Mouse (Mus musculus) embryonic facial prominence, embryonic 13.5 days (tissue): Measurements from ENCODE around the gene Cacna2d3. TPM values are rescaled to one million over a fixed set of nuclear protein-coding genes. Genes with fewer than 3 reads are reported as not detected.
A peak's percentile ranks its signal among the peaks of the same experiment; 100 is the strongest.

Experiments used
- ATAC-seq: fragments of 200-750 bp; cut with Nextera tagmentation; 2 replicates; pipeline ENCODE4 v1.8.0; 2017; ENCODE audit warnings: low read depth; ENCODE audit not compliant: insufficient number of reproducible peaks, insufficient read depth, low FRiP score, low TSS enrichment
- H3K27ac ChIP-seq: fragments of 300-500 bp; sonication (generic); 2 replicates; pipeline ENCODE4 v1.5.1; 2015; ENCODE audit warnings: moderate library complexity, mild to moderate bottlenecking, inconsistent platforms
- H3K27me3 ChIP-seq: fragments of 300-500 bp; sonication (generic); 2 replicates; pipeline ENCODE4 v1.6.1; 2015; ENCODE audit warnings: mild to moderate bottlenecking, inconsistent platforms
- H3K36me3 ChIP-seq: fragments of 300-500 bp; sonication (generic); 2 replicates; pipeline ENCODE4 v1.6.1; 2015; ENCODE audit warnings: mild to moderate bottlenecking, inconsistent platforms
- H3K4me1 ChIP-seq: fragments of 300-500 bp; sonication (generic); 2 replicates; pipeline ENCODE4 v1.6.1; 2015; ENCODE audit warnings: inconsistent platforms
- H3K4me2 ChIP-seq: fragments of 300-500 bp; sonication (generic); 2 replicates; pipeline ENCODE4 v1.6.1; 2015; ENCODE audit warnings: moderate library complexity, mild to moderate bottlenecking, inconsistent platforms
- H3K4me3 ChIP-seq: fragments of 300-500 bp; sonication (generic); 2 replicates; pipeline ENCODE4 v1.5.1; 2015; ENCODE audit warnings: mild to moderate bottlenecking, inconsistent platforms
- H3K9ac ChIP-seq: fragments of 300-500 bp; sonication (generic); 2 replicates; pipeline ENCODE4 v1.6.1; 2015; ENCODE audit warnings: mild to moderate bottlenecking, inconsistent platforms
- H3K9me3 ChIP-seq: fragments of 300-500 bp; sonication (generic); 2 replicates; pipeline ENCODE4 v1.6.1; 2016; ENCODE audit warnings: inconsistent platforms
- WGBS: fragments of 180-500 bp; shearing (Covaris S2); methylation state at CpG from one replicate; pipeline ENCODE4 v1.1.7; 2015; ENCODE audit warnings: mixed read lengths; 5-methylcytosine and 5-hydroxymethylcytosine counted together
- polyA plus RNA-seq: library from polyadenylated mRNA; unstranded; fragments of >200 nt; fragmentation: Nextera tagmentation; extraction: Ambion mirVana; gene quantifications from 2 replicates; pipeline ENCODE4 v1.2.1, GENCODE M21; 2015

Gene Cacna2d3
- polyA plus RNA-seq, 1 experiment from 2014 or later: 43.5 TPM

GRCm38 (mm10) chr14:29478403-29478983 is 243.2 kb downstream of the Cacna2d3 start:
- Histone ChIP-seq H3K27me3 (no peaks in the 10 kb centered on the region), H3K27ac (no peak overlapping the region), H3K4me2 (no peak overlapping the region), H3K9ac (no peak overlapping the region), H3K4me1 (peaks cover 4% of the 10 kb centered on the region; the same call in 1 of the 2 replicates), H3K36me3 (no peaks in the 10 kb centered on the region), H3K9me3 (no peaks in the 10 kb centered on the region), H3K4me3 (no peak overlapping the region)
- 50% methylated on average over 6 of the region's 6 CpGs for WGBS
- ATAC-seq: no peak

- H3K9ac ChIP-seq: no peak overlapping the region
- H3K4me1 ChIP-seq: peaks cover 6% of the 10 kb centered on the region; the same call in 1 of the 2 replicates
- ATAC-seq: no peak
- no peaks in the 10 kb centered on the region for H3K9me3 ChIP-seq
- H3K4me3 ChIP-seq: no peak overlapping the region
- H3K36me3 ChIP-seq: no peaks in the 10 kb centered on the region; the same call in 1 of the 2 replicates
- H3K27ac ChIP-seq: no peak overlapping the region
- H3K4me2 ChIP-seq: no peak overlapping the region
- WGBS: 82% methylated on average over 2 of the region's 2 CpGs
- H3K27me3 ChIP-seq: no peaks in the 10 kb centered on the region
These were observed 257.4 kb downstream of the Cacna2d3 start for GRCm38 (mm10) chr14:29464277-29464676.

GRCm38 (mm10) chr14:29449203-29449602 is 272.5 kb downstream of the Cacna2d3 start:
- Histone ChIP-seq H3K27ac (no peak overlapping the region), H3K9ac (no peak overlapping the region), H3K4me1 (peaks cover 32% of the 10 kb centered on the region), H3K9me3 (no peaks in the 10 kb centered on the region), H3K4me3 (no peak overlapping the region), H3K36me3 (no peaks in the 10 kb centered on the region), H3K27me3 (no peaks in the 10 kb centered on the region), H3K4me2 (no peak overlapping the region)
- no peak for ATAC-seq
- 47% methylated on average over 3 of the region's 3 CpGs for WGBS

GRCm38 (mm10) chr14:29443091-29444026 is 278.3 kb downstream of the Cacna2d3 start:
- H3K4me1 ChIP-seq: peaks cover 52% of the 10 kb centered on the region
- peak overlapping the region; percentile 89 for H3K27ac ChIP-seq
- H3K36me3 ChIP-seq: no peaks in the 10 kb centered on the region
- H3K9me3 ChIP-seq: no peaks in the 10 kb centered on the region
- H3K27me3 ChIP-seq: no peaks in the 10 kb centered on the region
- peak overlapping the region; percentile 40 for H3K4me2 ChIP-seq
- 0 out of 2 replicates have a peak, but pooled peaks have one; percentile 27 for ATAC-seq
- H3K4me3 ChIP-seq: no peak overlapping the region
- no peak overlapping the region for H3K9ac ChIP-seq
- 13% methylated on average over 15 of the region's 15 CpGs for WGBS

GRCm38 (mm10) chr14:29442476-29442875 is 279.2 kb downstream of the Cacna2d3 start:
- Histone ChIP-seq H3K36me3 (no peaks in the 10 kb centered on the region), H3K9me3 (no peaks in the 10 kb centered on the region), H3K27ac (peak overlapping the region; percentile 89), H3K27me3 (no peaks in the 10 kb centered on the region), H3K4me3 (no peak overlapping the region), H3K4me2 (peak overlapping the region; percentile 40), H3K4me1 (peaks cover 48% of the 10 kb centered on the region), H3K9ac (no peak overlapping the region)
- 13% methylated on average over 4 of the region's 4 CpGs for WGBS
- 0 out of 2 replicates have a peak, but pooled peaks have one; percentile 64 for ATAC-seq

GRCm38 (mm10) chr14:29438666-29439065 is 283.0 kb downstream of the Cacna2d3 start:
- Histone ChIP-seq H3K9ac (no peak overlapping the region), H3K4me1 (peaks cover 35% of the 10 kb centered on the region)

GRCm38 (mm10) chr14:29438251-29438650 is 283.4 kb downstream of the Cacna2d3 start:
- Histone ChIP-seq H3K36me3 (no peaks in the 10 kb centered on the region), H3K27me3 (no peaks in the 10 kb centered on the region), H3K9ac (no peak overlapping the region), H3K9me3 (no peaks in the 10 kb centered on the region), H3K4me3 (no peak overlapping the region), H3K27ac (no peak overlapping the region; the same call in 1 of the 2 replicates), H3K4me1 (peaks cover 31% of the 10 kb centered on the region), H3K4me2 (no peak overlapping the region)
- WGBS: 75% methylated on average over 3 of the region's 3 CpGs
- no peak for ATAC-seq

More at GRCm38 (mm10) chr14:29438666-29439065, 283.0 kb downstream of the Cacna2d3 start:
- no peaks in the 10 kb centered on the region for H3K27me3 ChIP-seq
- no peak for ATAC-seq
- H3K36me3 ChIP-seq: no peaks in the 10 kb centered on the region
- H3K27ac ChIP-seq: no peak overlapping the region
- no peak overlapping the region for H3K4me3 ChIP-seq
- no peaks in the 10 kb centered on the region for H3K9me3 ChIP-seq
- no peak overlapping the region for H3K4me2 ChIP-seq
- 55% methylated on average over 7 of the region's 7 CpGs for WGBS

- H3K27me3 ChIP-seq: no peaks in the 10 kb centered on the region
- H3K36me3 ChIP-seq: no peaks in the 10 kb centered on the region
- no peak for ATAC-seq
- peaks cover 8% of the 10 kb centered on the region for H3K4me1 ChIP-seq
- H3K4me3 ChIP-seq: no peak overlapping the region
- no peak overlapping the region for H3K4me2 ChIP-seq
- H3K9me3 ChIP-seq: no peaks in the 10 kb centered on the region
- no peak overlapping the region for H3K27ac ChIP-seq
- no peak overlapping the region for H3K9ac ChIP-seq
These were observed 286.5 kb downstream of the Cacna2d3 start for GRCm38 (mm10) chr14:29435203-29435602.

- WGBS: 90% methylated on average over 3 of the region's 3 CpGs
- H3K4me1 ChIP-seq: peaks cover 6% of the 10 kb centered on the region
- H3K9me3 ChIP-seq: no peaks in the 10 kb centered on the region
- ATAC-seq: no peak
- no peak overlapping the region for H3K4me2 ChIP-seq
- H3K27me3 ChIP-seq: no peaks in the 10 kb centered on the region
- H3K27ac ChIP-seq: no peak overlapping the region
- H3K4me3 ChIP-seq: no peak overlapping the region
- H3K36me3 ChIP-seq: no peaks in the 10 kb centered on the region
- no peak overlapping the region for H3K9ac ChIP-seq
These were observed 287.9 kb downstream of the Cacna2d3 start for GRCm38 (mm10) chr14:29433716-29434115.

- Histone ChIP-seq H3K4me3 (no peak overlapping the region), H3K36me3 (no peaks in the 10 kb centered on the region), H3K9me3 (no peaks in the 10 kb centered on the region), H3K27me3 (no peaks in the 10 kb centered on the region), H3K4me2 (no peak overlapping the region), H3K4me1 (peaks cover under 1% of the 10 kb centered on the region), H3K27ac (no peak overlapping the region), H3K9ac (no peak overlapping the region)
- WGBS: 65% methylated on average over 5 of the region's 5 CpGs
- no peak for ATAC-seq
These were observed 288.5 kb downstream of the Cacna2d3 start for GRCm38 (mm10) chr14:29433076-29433714.

GRCm38 (mm10) chr14:29429788-29430187 is 291.9 kb downstream of the Cacna2d3 start:
- H3K9me3 ChIP-seq: no peaks in the 10 kb centered on the region
- ATAC-seq: no peak
- H3K4me2 ChIP-seq: no peak overlapping the region
- no peak overlapping the region for H3K27ac ChIP-seq
- no peak overlapping the region for H3K4me3 ChIP-seq
- no peaks in the 10 kb centered on the region for H3K36me3 ChIP-seq
- no peaks in the 10 kb centered on the region for H3K4me1 ChIP-seq
- 72% methylated on average over 2 of the region's 2 CpGs for WGBS
- no peak overlapping the region for H3K9ac ChIP-seq
- no peaks in the 10 kb centered on the region for H3K27me3 ChIP-seq
